Mouse (Mus musculus) splenic B cell, adult 2 months (primary cell): ENCODE results near the gene Disp3.

Experiments used
- DNase-seq: peaks from one replicate; pipeline ENCODE4 v3.0.0-alpha.2; 2011; ENCODE audit warnings: low read depth, low spot score
- H3K27me3 ChIP-seq: 2 replicates; pipeline ENCODE4 v1.6.1; 2012; ENCODE audit warnings: mild to moderate bottlenecking, low read length, moderate library complexity, mixed read lengths; ENCODE audit not compliant: control insufficient read depth, poor library complexity, insufficient read depth, severe bottlenecking
- H3K36me3 ChIP-seq: 2 replicates; pipeline ENCODE4 v1.6.1; 2012; ENCODE audit warnings: mild to moderate bottlenecking, low read length, moderate library complexity, mixed read lengths; ENCODE audit not compliant: control insufficient read depth, poor library complexity, insufficient read depth, severe bottlenecking

Disp3 gene

DNA sequence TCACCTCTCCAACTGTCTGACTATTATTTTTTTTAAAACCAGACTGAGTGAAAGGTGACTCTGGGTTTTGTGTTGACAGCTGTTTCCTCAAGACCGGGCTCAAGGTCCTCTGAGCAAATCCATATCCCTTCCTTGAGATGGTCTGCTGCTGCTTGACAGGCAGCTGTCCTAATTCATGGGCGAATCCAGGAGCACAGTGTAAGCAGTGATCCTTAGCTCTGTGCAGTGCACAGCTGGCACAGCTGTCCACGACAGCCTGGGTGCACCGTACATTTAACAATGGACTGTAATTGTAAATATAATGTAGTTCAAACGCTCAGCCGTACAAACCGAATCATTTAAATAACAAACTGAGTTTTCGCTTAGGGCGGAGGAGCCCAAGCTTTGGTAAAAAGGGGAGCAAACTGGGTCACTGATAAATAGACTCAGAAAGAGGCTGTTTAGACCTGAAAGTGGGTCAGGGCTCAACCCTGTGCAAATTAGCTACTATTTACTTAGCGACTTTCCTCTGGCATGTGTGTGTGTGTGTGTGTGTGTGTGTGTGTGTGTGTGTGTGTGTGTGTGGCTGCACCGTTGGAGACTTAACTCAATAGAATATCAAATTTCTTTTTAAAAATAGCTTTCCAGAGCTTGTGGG is 72.4 kb downstream of the Disp3 start:
- DNase-seq: no peak
- no peaks in the 10 kb centered on the region for H3K27me3 ChIP-seq
- H3K36me3 ChIP-seq: no peaks in the 10 kb centered on the region

DNA sequence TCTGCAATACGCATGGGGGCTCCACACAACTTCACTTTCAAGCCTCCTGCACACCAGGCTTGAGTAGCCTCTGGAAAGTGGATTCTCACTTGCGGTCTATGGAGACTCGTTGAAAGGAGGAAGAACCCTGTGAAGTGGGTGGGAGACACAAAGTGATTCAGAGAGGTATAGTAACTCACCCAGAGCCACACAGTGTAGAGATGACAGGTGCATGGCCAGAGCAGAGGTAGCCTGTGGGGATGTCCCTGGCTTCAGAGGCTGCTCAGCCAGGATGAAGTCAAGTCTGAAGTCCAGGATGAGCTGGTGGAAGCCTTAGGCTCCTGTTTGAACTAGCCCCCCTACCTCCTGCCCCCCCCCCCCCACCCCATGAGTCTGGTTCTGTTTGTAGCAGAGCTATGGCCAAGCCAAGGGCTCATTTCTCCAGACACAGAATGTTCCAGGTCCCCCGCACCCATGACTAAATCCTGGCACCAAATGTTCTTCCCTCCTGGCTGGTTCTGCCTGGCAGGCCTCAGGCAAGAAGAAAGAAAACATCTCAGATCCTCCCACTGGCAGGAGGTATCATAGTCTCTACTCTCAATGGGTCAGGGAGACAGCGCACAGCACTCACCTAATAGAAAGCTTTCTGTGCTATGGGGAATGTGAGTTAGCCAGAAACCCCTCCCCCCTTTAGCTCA is 73.2 kb downstream of the Disp3 start:
- H3K27me3 ChIP-seq: no peaks in the 10 kb centered on the region
- DNase-seq: no peak
- no peaks in the 10 kb centered on the region for H3K36me3 ChIP-seq

DNA sequence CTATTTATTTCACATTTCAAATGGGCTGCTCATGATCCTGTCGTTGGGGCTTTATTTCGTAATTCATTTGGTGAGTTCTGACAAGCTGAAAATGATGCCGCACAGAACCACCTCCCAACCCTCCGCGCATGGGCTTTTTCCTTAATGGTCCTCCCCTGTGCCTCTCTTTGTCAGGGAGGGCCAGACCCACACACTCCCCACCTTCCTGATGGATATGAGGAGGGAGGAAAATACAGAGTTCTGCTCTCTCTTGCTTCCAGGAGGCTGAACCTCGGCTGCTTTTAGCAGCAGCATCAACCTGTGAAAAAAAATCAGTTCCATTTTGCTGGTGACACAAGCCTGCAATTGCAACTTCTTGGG is 82.9 kb downstream of the Disp3 start:
- no peak for DNase-seq
- Histone ChIP-seq H3K27me3 (no peaks in the 10 kb centered on the region), H3K36me3 (no peaks in the 10 kb centered on the region)

DNA sequence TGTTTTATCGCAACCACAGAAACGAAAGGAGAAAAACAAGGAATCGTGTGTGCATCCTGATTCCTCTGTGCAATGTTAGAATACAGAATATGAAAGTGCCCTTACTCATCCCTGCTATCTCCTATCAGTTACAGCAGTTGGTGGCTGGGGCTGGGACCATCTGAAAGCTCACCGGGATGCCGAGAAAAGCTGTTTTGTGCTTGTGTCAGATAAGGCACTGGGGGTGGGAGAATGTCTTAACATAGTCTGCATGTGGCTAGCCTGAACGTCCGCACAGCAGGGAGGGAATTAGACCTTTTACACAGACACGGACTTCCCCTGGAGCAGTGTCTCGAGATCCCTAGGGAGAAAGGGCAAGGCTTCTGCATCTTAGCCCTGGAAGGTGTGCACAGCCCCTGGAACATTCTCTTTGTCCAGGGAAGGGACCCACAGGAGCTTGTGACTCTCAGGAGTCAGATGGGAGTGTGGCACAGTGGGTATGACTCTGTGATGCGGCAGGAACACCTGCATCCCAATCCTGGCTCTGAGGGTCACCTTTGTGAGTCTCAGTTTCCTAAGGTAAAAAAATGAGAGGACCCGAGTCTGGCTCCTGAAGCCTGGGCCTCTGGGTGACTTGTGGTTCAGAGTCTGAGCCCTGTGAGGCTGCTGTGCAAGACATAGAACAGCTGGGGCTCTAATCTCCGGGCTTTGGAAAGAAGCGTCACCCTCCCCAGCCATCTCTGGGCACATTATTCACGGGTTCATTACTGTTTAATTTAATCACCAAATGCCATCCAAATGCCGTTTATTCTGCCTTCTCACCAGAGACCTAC is 83.5 kb downstream of the Disp3 start:
- no peak for DNase-seq
- H3K36me3 ChIP-seq: no peaks in the 10 kb centered on the region

DNA sequence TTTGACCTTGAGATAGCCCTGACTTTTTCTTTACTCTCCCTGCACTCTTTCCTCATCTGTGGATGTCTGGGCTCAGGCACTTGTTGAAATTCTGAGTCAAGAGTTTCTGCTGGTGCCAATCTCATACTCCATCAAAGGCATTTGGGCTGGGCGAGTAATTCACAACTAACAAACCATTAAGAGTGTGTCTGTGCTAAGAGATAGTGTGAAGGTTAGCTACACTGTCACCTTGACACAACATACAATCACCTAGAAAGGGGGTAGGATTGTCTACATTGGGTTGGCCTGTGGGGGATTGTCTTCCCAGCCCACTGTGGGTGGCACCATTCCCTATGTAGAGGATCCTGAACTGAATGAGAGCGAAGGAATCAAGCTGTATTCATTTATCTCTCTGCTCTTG is 84.2 kb downstream of the Disp3 start:
- DNase-seq: no peak

More for the DNA sequence above, 83.5 kb downstream of the Disp3 start:
- H3K27me3 ChIP-seq: no peaks in the 10 kb centered on the region

DNA sequence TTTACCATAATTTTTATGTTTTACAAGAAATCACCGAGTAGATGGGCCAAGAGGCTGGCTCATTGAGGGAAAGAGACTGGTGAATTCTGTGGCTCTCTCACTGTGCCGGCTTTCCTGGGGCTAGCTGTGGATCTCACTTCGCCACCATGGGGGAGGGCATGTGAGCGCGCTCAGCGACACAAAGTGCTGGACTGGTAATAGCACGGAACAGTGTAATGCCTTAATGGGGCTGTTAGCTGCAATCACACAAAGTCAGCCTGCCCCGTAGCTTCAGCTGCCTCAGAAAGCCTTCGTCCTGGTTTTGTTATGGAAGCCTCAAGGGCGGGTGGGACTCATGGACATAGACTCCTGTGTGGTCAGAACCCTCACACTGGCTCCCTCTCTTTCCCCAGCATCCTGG is 89.0 kb downstream of the Disp3 start:
- Histone ChIP-seq H3K27me3 (no peaks in the 10 kb centered on the region), H3K36me3 (no peaks in the 10 kb centered on the region)
- no peak for DNase-seq

More for the DNA sequence above, 84.2 kb downstream of the Disp3 start:
- H3K27me3 ChIP-seq: no peaks in the 10 kb centered on the region
- no peaks in the 10 kb centered on the region for H3K36me3 ChIP-seq

DNA sequence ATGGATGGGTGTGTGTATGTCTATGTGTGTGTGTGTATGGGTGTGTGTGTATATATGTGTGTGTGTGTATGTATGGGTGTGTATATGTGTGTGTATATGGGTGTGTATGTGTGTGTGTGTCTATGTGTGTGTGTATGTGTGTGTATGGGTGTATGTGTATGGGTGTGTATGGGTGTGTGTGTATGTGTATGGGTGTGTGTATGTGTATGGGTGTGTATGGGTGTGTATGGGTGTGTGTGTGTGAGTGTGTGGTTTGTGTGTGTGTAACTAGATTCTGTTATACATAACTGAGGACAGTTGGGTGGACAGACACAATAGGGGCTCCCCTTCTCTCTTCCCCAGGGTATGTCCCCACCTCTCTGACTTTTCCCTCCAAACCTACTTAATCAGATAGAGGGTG is 93.4 kb downstream of the Disp3 start:
- no peak for DNase-seq
- no peaks in the 10 kb centered on the region for H3K36me3 ChIP-seq
- no peaks in the 10 kb centered on the region for H3K27me3 ChIP-seq

DNA sequence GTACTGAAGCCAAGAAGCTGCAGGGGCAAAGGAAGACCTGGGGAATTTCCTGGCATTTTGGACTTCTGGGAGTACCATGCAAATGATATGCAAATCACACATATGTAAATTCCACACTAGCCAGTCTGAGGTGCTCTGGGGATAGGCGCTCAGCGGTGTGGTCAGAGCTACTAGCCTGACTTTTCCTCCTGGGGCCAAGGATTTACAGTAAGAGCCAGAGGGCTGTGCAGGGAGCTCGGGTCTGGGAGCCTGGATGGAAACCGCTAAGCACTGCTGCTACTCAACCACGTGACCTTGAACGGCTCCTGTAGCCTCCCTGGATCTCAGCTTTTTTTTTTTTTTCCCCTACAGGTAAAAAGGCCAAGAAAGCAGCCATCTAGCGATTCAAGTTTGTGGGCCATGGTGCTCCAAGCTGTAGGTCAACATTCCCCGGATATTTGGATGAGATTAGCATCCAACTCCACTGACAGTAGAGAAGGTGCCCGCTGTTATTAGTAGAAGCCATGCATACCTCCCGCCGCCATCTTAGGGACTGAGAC is 95.0 kb downstream of the Disp3 start:
- no peak for DNase-seq
- Histone ChIP-seq H3K36me3 (no peaks in the 10 kb centered on the region), H3K27me3 (no peaks in the 10 kb centered on the region)
